Mouse (Mus musculus) myocyte (in vitro differentiated cells): ENCODE measurements around the gene Gm43738. TPM values are rescaled to one million over a fixed set of nuclear protein-coding genes. Genes with fewer than 3 reads are reported as not detected.

Source experiments
- H3K27me3 ChIP-seq: one replicate; pipeline ENCODE4 v1.6.1; 2011; ENCODE audit not compliant: control insufficient read depth, insufficient read depth, insufficient read length
- H3K36me3 ChIP-seq: one replicate; pipeline ENCODE4 v1.6.1; 2011; ENCODE audit not compliant: control insufficient read depth, insufficient read depth
- H3K4me2 ChIP-seq: one replicate; pipeline ENCODE4 v1.6.1; 2011; ENCODE audit warnings: low read depth, control low read depth
- H3K4me3 ChIP-seq: one replicate; pipeline ENCODE4 v1.5.1; 2011; ENCODE audit warnings: mild to moderate bottlenecking, control low read depth, moderate library complexity
- H3K79me2 ChIP-seq: one replicate; pipeline ENCODE4 v1.6.1; 2011; ENCODE audit not compliant: control insufficient read depth, insufficient read depth
- H3ac ChIP-seq: one replicate; pipeline ENCODE4 v1.6.1; 2011; ENCODE audit not compliant: control insufficient read depth, insufficient read length
- CEBPB ChIP-seq: IDR thresholded peaks from 2 replicates; pipeline ENCODE4 v1.6.1; 2011; ENCODE audit warnings: mild to moderate bottlenecking, moderate library complexity; ENCODE audit not compliant: poor library complexity, insufficient read depth, severe bottlenecking
- E2F4 ChIP-seq: IDR thresholded peaks from one replicate; pipeline ENCODE4 v1.6.1; 2011; ENCODE audit warnings: mild to moderate bottlenecking, control low read depth, moderate library complexity; ENCODE audit not compliant: insufficient read depth
- MAX ChIP-seq: IDR thresholded peaks from one replicate; pipeline ENCODE4 v1.6.1; 2011; ENCODE audit warnings: low read depth, mild to moderate bottlenecking, control low read depth
- MYOD1 ChIP-seq, 3 experiments: IDR thresholded peaks; one replicate each; pipeline ENCODE4 v1.6.1; 2011; ENCODE audit warnings: control low read depth in 2 of 3, low read depth in 2 of 3, mild to moderate bottlenecking in 2 of 3, moderate library complexity in 1 of 3; ENCODE audit not compliant: insufficient read length in 2 of 3, control insufficient read depth in 1 of 3
- MYOG ChIP-seq, 3 experiments: IDR thresholded peaks; one replicate each; pipeline ENCODE4 v1.6.1; 2011; ENCODE audit warnings: control low read depth in 2 of 3, low read depth in 2 of 3, mild to moderate bottlenecking in 2 of 3; ENCODE audit not compliant: insufficient read length in 2 of 3, control insufficient read depth in 1 of 3, insufficient read depth in 1 of 3
- POLR2A ChIP-seq: IDR thresholded peaks from one replicate; pipeline ENCODE4 v1.6.1; 2011; ENCODE audit warnings: low read depth, mild to moderate bottlenecking, control low read depth, moderate library complexity; ENCODE audit not compliant: insufficient read length
- POLR2AphosphoS2 ChIP-seq: IDR thresholded peaks from one replicate; pipeline ENCODE4 v1.6.1; 2011; ENCODE audit warnings: low read depth, control low read depth; ENCODE audit not compliant: insufficient read length
- REST ChIP-seq: IDR thresholded peaks from one replicate; pipeline ENCODE4 v1.6.1; 2011; ENCODE audit warnings: mild to moderate bottlenecking, control low read depth, moderate library complexity; ENCODE audit not compliant: insufficient read depth, insufficient read length
- SRF ChIP-seq: IDR thresholded peaks from one replicate; pipeline ENCODE4 v1.6.1; 2011; ENCODE audit warnings: low read depth; ENCODE audit not compliant: control insufficient read depth, insufficient read length
- TCF12 ChIP-seq: IDR thresholded peaks from one replicate; pipeline ENCODE4 v1.6.1; 2011; ENCODE audit warnings: mild to moderate bottlenecking, control low read depth; ENCODE audit not compliant: poor library complexity, insufficient read depth, severe bottlenecking
- TCF3 ChIP-seq: IDR thresholded peaks from one replicate; pipeline ENCODE4 v1.6.1; 2011; ENCODE audit warnings: low read depth, control low read depth; ENCODE audit not compliant: insufficient read length
- USF1 ChIP-seq: IDR thresholded peaks from one replicate; pipeline ENCODE4 v1.6.1; 2011; ENCODE audit warnings: low read depth, mild to moderate bottlenecking, control low read depth, moderate library complexity
- polyA plus RNA-seq: library from polyadenylated mRNA; unstranded; fragments of >200 nt; fragmentation: generic; extraction: Trizol; gene quantifications from one replicate; pipeline ENCODE4 v1.2.1, GENCODE M21; 2012; ENCODE audit warnings: missing spikeins

The Gm43738 gene
- polyA plus RNA-seq, 1 experiment, result 0.02 TPM

DNA sequence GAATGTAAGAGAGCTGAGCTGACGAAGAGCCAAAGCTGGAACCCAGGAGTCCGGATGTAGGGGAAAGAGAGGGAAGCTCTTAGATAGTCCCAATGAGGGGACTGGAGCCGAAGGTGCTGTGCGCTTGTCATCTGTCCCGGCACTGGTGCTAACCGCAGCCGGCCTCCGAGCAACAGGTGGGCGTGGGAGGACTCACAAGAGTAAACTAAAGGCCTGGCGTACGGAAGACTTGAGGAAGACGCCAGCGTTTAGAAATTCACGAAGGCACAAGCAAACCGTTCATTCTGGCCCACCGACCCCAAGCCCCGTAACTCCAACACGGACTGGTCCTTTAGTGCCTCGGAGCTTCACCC, 536 bp upstream of the Gm43738 start:
- Histone ChIP-seq H3K4me2 (peak overlapping the region; percentile 93), H3K4me3 (peak overlapping the region; percentile 77), H3ac (peak overlapping the region; percentile 61), H3K36me3 (peaks cover 28% of the 10 kb centered on the region), H3K27me3 (no peaks in the 10 kb centered on the region), H3K79me2 (peaks cover 53% of the 10 kb centered on the region)
- TF ChIP-seq TCF12, result no peak
- TF ChIP-seq SRF, result no peak
- no peak for TF ChIP-seq CEBPB
- TF ChIP-seq MYOG (IDR thresholded peaks at IDR 0.05; ENCODE audit: control insufficient read depth in 1 of 3, insufficient read depth in 1 of 3, insufficient read length in 2 of 3, low read depth in 2 of 3), result peak; percentile 4 to 85 (median 75)
- no peak for TF ChIP-seq POLR2A
- TF ChIP-seq E2F4, result no peak
- peak in 2 of 3 experiments; percentile 71 to 88 for TF ChIP-seq MYOD1 (IDR thresholded peaks at IDR 0.05; ENCODE audit: control insufficient read depth in 1 of 3, insufficient read length in 2 of 3, low read depth in 2 of 3)

DNA sequence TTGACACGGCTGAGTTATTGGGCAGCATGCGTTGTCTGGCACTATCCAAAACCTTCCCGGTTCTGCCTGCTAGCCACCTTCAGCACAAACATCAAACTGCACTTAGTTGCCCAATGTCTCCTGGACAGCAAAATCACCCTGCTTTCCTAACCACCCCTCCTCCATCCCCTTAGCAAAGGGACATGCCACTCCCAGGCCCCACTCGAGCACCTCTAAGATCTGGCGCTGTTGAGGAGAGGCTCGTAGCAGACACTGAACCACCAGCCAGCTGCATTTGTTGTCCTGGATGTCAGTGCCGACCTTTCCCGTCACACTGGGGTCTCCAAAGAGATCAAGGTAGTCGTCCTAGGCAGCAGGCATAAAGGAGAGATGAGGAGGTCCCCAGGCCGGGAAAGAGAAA, 6.9 kb downstream of the Gm43738 start:
- TF ChIP-seq USF1 (no peak), CEBPB (no peak), MYOD1 (IDR thresholded peaks at IDR 0.05; ENCODE audit: control insufficient read depth in 1 of 3, insufficient read length in 2 of 3, low read depth in 2 of 3) (no peak), SRF (no peak), MYOG (IDR thresholded peaks at IDR 0.05; ENCODE audit: control insufficient read depth in 1 of 3, insufficient read depth in 1 of 3, insufficient read length in 2 of 3, low read depth in 2 of 3) (no peak), TCF3 (no peak), REST (no peak), TCF12 (no peak), MAX (no peak), POLR2AphosphoS2 (no peak), POLR2A (no peak), E2F4 (no peak)
- H3K4me2 ChIP-seq, result no peak overlapping the region
- H3K36me3 ChIP-seq, result peaks cover 24% of the 10 kb centered on the region

DNA sequence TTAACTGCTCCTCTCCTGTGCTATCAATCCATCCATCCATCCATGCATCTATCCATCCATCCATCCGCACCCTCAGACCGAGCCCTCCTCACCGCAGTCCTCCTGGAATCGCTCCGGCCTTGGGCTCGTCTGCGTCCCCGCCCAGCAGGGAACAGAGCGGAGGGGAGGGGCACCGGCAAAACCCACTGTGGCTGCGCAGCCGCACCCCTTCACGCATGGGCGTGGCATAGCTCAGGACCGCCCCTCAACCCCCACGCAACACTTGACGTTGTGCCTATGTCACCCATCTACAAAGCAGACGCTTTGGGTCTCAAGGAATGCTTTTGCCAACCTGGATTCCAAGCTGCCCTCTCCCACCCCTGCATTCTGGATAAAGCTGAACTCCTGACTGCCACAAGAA, 7.7 kb downstream of the Gm43738 start, which contains the start of gene Rusc1:
Gene Rusc1, minus strand, starts transcription at position 137 of the 400 bp plus-strand sequence.
- Histone ChIP-seq H3K27me3 (no peaks in the 10 kb centered on the region), H3ac (peak within 1 kb of the TSS; percentile 8), H3K4me3 (peak within 1 kb of the TSS; percentile 73), H3K4me2 (peak within 1 kb of the TSS; percentile 98), H3K36me3 (peaks cover 19% of the 10 kb centered on the region), H3K79me2 (peaks cover 18% of the 10 kb centered on the region)
- TF ChIP-seq SRF (peak; percentile 21), REST (no peak), MYOD1 (IDR thresholded peaks at IDR 0.05; ENCODE audit: control insufficient read depth in 1 of 3, insufficient read length in 2 of 3, low read depth in 2 of 3) (peak in 1 of 3 experiments; percentile 21), POLR2AphosphoS2 (peak; percentile 91), POLR2A (peak; percentile 69), MAX (no peak)

More for the DNA sequence above, 6.9 kb downstream of the Gm43738 start:
- H3K4me3 ChIP-seq, result no peak overlapping the region
- H3K79me2 ChIP-seq, result peaks cover 27% of the 10 kb centered on the region
- H3K27me3 ChIP-seq, result no peaks in the 10 kb centered on the region
- H3ac ChIP-seq, result no peak overlapping the region

DNA sequence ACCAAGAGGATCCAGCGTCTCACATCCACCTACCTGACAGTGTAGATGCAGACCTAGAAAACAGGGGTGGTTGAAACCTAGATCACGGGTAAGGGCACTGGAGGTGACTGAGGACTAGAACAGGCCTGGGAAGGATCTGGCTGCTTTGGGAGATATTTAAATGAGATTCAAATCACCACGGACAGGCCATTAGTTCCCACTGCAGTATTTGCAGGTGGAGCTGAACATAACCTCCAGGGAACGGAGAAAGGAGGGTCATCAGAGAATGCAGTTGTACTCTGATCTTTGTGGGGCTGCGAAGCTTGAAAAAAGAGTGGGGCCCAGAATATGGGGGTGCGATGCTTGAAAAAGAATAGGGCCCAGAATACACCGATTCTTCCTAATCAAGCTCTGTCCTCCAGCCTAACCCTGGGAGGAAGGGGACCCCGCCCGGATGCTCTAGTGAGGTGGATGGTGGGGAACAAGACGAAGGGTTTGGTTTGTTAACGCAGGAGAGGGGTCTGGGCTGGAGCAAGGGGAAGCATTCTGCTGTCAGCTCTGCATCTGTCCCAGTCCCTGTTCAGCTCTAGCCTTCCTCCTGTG, 8.3 kb downstream of the Gm43738 start:
- no peaks in the 10 kb centered on the region for H3K27me3 ChIP-seq
- peak overlapping the region; percentile 8 for H3ac ChIP-seq
- peak overlapping the region; percentile 98 for H3K4me2 ChIP-seq
- H3K4me3 ChIP-seq, result peak overlapping the region; percentile 73
- H3K36me3 ChIP-seq, result peaks cover 13% of the 10 kb centered on the region
- H3K79me2 ChIP-seq, result peaks cover 13% of the 10 kb centered on the region
- no peak for TF ChIP-seq POLR2AphosphoS2
- TF ChIP-seq MYOG (IDR thresholded peaks at IDR 0.05; ENCODE audit: control insufficient read depth in 1 of 3, insufficient read depth in 1 of 3, insufficient read length in 2 of 3, low read depth in 2 of 3), result no peak
- no peak for TF ChIP-seq CEBPB
- no peak for TF ChIP-seq TCF12
- no peak for TF ChIP-seq SRF
- no peak for TF ChIP-seq MYOD1 (IDR thresholded peaks at IDR 0.05; ENCODE audit: control insufficient read depth in 1 of 3, insufficient read length in 2 of 3, low read depth in 2 of 3)
- TF ChIP-seq POLR2A, result no peak
- TF ChIP-seq E2F4, result no peak
- TF ChIP-seq TCF3, result no peak
- TF ChIP-seq REST, result no peak
- TF ChIP-seq USF1, result no peak
- no peak for TF ChIP-seq MAX

DNA sequence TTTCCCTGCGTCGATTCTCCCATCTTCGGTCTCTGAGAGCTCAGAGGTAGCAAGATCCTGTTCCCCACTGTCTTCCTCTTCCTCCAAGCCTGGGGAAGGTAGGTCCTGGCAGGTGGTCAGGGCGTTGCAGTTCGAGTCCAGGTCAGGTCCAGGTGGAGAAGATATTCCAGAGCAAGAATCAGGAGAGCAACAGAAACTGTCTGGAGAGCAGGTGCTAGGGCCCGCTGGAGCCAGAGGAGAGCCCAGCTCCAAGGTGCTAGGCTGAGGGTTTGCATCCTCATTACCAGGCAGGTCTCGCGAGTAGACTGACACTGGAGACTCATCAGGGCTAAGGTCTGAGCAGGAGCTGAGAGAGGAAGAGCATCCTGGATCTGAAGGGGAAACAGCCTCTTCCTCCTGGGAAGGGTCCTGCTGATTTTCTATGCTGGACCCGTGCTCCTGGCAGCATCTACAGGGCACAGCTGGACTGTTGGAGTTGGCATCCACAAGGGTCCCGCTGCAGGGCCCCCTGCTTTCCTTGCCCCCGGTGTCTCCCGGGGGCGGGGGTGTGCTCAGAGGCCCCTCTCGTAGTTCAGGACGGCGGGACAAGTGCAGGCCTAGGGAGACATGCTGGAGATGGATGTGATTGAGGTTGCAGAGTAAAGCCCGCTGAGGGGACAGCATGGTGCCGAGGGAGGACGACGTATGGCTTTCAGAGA, 8.9 kb downstream of the Gm43738 start:
- no peak for TF ChIP-seq TCF3
- no peak for TF ChIP-seq USF1
- TF ChIP-seq POLR2AphosphoS2, result no peak
- TF ChIP-seq MYOG (IDR thresholded peaks at IDR 0.05; ENCODE audit: control insufficient read depth in 1 of 3, insufficient read depth in 1 of 3, insufficient read length in 2 of 3, low read depth in 2 of 3), result no peak
- TF ChIP-seq SRF, result no peak
- no peak for TF ChIP-seq POLR2A
- TF ChIP-seq E2F4, result no peak
- TF ChIP-seq TCF12, result no peak
- no peak for TF ChIP-seq MYOD1 (IDR thresholded peaks at IDR 0.05; ENCODE audit: control insufficient read depth in 1 of 3, insufficient read length in 2 of 3, low read depth in 2 of 3)
- TF ChIP-seq CEBPB, result no peak
- TF ChIP-seq MAX, result no peak
- TF ChIP-seq REST, result no peak
- H3K4me2 ChIP-seq, result peak overlapping the region; percentile 98
- H3K27me3 ChIP-seq, result no peaks in the 10 kb centered on the region
- peak overlapping the region; percentile 73 for H3K4me3 ChIP-seq
- H3ac ChIP-seq, result peak overlapping the region; percentile 39
- peaks cover 6% of the 10 kb centered on the region for H3K79me2 ChIP-seq
- H3K36me3 ChIP-seq, result peaks cover 7% of the 10 kb centered on the region
